Mouse (Mus musculus) lung, adult 2 months (tissue): ENCODE measurements around the gene Gm15155.

Experiments
- CTCF ChIP-seq: fragments of 200-500 bp; IDR thresholded peaks from 2 replicates; pipeline ENCODE4 v1.5.1; 2011; ENCODE audit warnings: mild to moderate bottlenecking, low read length, control low read depth; ENCODE audit not compliant: insufficient read depth
- POLR2A ChIP-seq: fragments of 200-500 bp; IDR thresholded peaks from 2 replicates; pipeline ENCODE4 v1.6.1; 2011; ENCODE audit warnings: low read depth, mild to moderate bottlenecking, control low read depth, low read length, borderline replicate concordance; ENCODE audit errors: extremely low read depth

- no peak for TF ChIP-seq CTCF
- no peak for TF ChIP-seq POLR2A
Observed at GRCm38 (mm10) chrX:156155776-156156175, 531.2 kb downstream of the Gm15155 start.
